Mouse (Mus musculus) limb, embryonic 12.5 days (tissue): ENCODE measurements around the gene Col23a1. TPM values are rescaled to one million over a fixed set of nuclear protein-coding genes. Genes with fewer than 3 reads are reported as not detected.

Experiments used
- ATAC-seq: fragments of 200-750 bp; cut with Nextera tagmentation; 2 replicates; pipeline ENCODE4 v1.8.0; 2017; ENCODE audit warnings: low read depth, moderate TSS enrichment; ENCODE audit not compliant: insufficient number of reproducible peaks, insufficient read depth, low FRiP score, low TSS enrichment
- H3K27ac ChIP-seq: fragments of 300-500 bp; sonication (generic); 2 replicates; pipeline ENCODE4 v1.5.1; 2016; ENCODE audit warnings: mild to moderate bottlenecking, moderate library complexity
- H3K27me3 ChIP-seq: fragments of 300-500 bp; sonication (generic); 2 replicates; pipeline ENCODE4 v1.6.1; 2016; ENCODE audit warnings: mild to moderate bottlenecking, moderate library complexity
- H3K36me3 ChIP-seq: fragments of 300-500 bp; sonication (generic); 2 replicates; pipeline ENCODE4 v1.6.1; 2016; ENCODE audit warnings: mild to moderate bottlenecking, moderate library complexity
- H3K4me1 ChIP-seq: fragments of 300-500 bp; sonication (generic); replicated peaks from 2 replicates; pipeline ENCODE4 v1.6.1; 2016
- H3K4me2 ChIP-seq: fragments of 300-500 bp; sonication (generic); 2 replicates; pipeline ENCODE4 v1.6.1; 2016; ENCODE audit warnings: mild to moderate bottlenecking, moderate library complexity
- H3K4me3 ChIP-seq: fragments of 300-500 bp; sonication (generic); replicated peaks from 2 replicates; pipeline ENCODE4 v1.5.1; 2016; ENCODE audit warnings: mild to moderate bottlenecking
- H3K9ac ChIP-seq: fragments of 300-500 bp; sonication (generic); replicated peaks from 2 replicates; pipeline ENCODE4 v1.6.1; 2016; ENCODE audit warnings: mild to moderate bottlenecking, moderate library complexity
- H3K9me3 ChIP-seq: fragments of 300-500 bp; sonication (generic); 2 replicates; pipeline ENCODE4 v1.6.1; 2016; ENCODE audit warnings: mild to moderate bottlenecking, moderate library complexity
- WGBS: fragments of 180-500 bp; shearing (Covaris S2); methylation state at CpG from one replicate; pipeline ENCODE4 v1.1.7; 2016; 5-methylcytosine and 5-hydroxymethylcytosine counted together
- polyA plus RNA-seq: library from polyadenylated mRNA; unstranded; fragments of >200 nt; fragmentation: Nextera tagmentation; extraction: Ambion mirVana; gene quantifications from 2 replicates; pipeline ENCODE4 v1.2.1, GENCODE M21; 2016

Gene Col23a1
- polyA plus RNA-seq, 1 experiment from 2014 or later: 29.4 TPM

GRCm38 (mm10) chr11:51390521-51390920 is 100.8 kb downstream of the Col23a1 start:
- peak overlapping the region; percentile 86 for H3K27ac ChIP-seq

GRCm38 (mm10) chr11:51391548-51391947 is 101.8 kb downstream of the Col23a1 start:
- Histone ChIP-seq H3K9me3 (no peaks in the 10 kb centered on the region), H3K4me3 (no peak overlapping the region), H3K4me1 (peaks cover 61% of the 10 kb centered on the region), H3K4me2 (no peak overlapping the region), H3K9ac (no peak overlapping the region), H3K27me3 (no peaks in the 10 kb centered on the region), H3K36me3 (no peaks in the 10 kb centered on the region), H3K27ac (peak overlapping the region; percentile 86)
- WGBS: 75% methylated on average over 4 of the region's 4 CpGs
- ATAC-seq: no peak

More at GRCm38 (mm10) chr11:51390521-51390920, 100.8 kb downstream of the Col23a1 start:
- Histone ChIP-seq H3K4me3 (no peak overlapping the region), H3K9me3 (no peaks in the 10 kb centered on the region), H3K27me3 (no peaks in the 10 kb centered on the region), H3K9ac (no peak overlapping the region), H3K4me2 (peak overlapping the region; percentile 38; the same call in 1 of the 2 replicates), H3K36me3 (no peaks in the 10 kb centered on the region), H3K4me1 (peaks cover 59% of the 10 kb centered on the region)
- ATAC-seq: no peak
- 10% methylated on average over 3 of the region's 3 CpGs for WGBS

- H3K9me3 ChIP-seq: no peaks in the 10 kb centered on the region
- H3K4me3 ChIP-seq: no peak overlapping the region
- peaks cover 58% of the 10 kb centered on the region for H3K4me1 ChIP-seq
- peak overlapping the region; percentile 57; the same call in 1 of the 2 replicates for H3K27ac ChIP-seq
- no peaks in the 10 kb centered on the region for H3K36me3 ChIP-seq
- no peak for ATAC-seq
- WGBS: 16% methylated on average over 9 of the region's 9 CpGs
- no peak overlapping the region for H3K9ac ChIP-seq
- H3K4me2 ChIP-seq: no peak overlapping the region; the same call in 1 of the 2 replicates
- no peaks in the 10 kb centered on the region for H3K27me3 ChIP-seq
These were observed 104.7 kb downstream of the Col23a1 start for GRCm38 (mm10) chr11:51394301-51394865.

GRCm38 (mm10) chr11:51396451-51396850 is 106.7 kb downstream of the Col23a1 start:
- no peaks in the 10 kb centered on the region for H3K9me3 ChIP-seq
- no peaks in the 10 kb centered on the region for H3K36me3 ChIP-seq
- H3K27ac ChIP-seq: no peak overlapping the region
- peaks cover 38% of the 10 kb centered on the region for H3K4me1 ChIP-seq
- no peak for ATAC-seq
- H3K9ac ChIP-seq: no peak overlapping the region
- 85% methylated on average over 2 of the region's 2 CpGs for WGBS
- H3K27me3 ChIP-seq: no peaks in the 10 kb centered on the region
- H3K4me2 ChIP-seq: no peak overlapping the region
- no peak overlapping the region for H3K4me3 ChIP-seq

GRCm38 (mm10) chr11:51398084-51398483 is 108.4 kb downstream of the Col23a1 start:
- Histone ChIP-seq H3K36me3 (no peaks in the 10 kb centered on the region), H3K9ac (no peak overlapping the region), H3K27ac (no peak overlapping the region), H3K4me1 (peaks cover 25% of the 10 kb centered on the region), H3K27me3 (no peaks in the 10 kb centered on the region), H3K9me3 (no peaks in the 10 kb centered on the region), H3K4me2 (no peak overlapping the region), H3K4me3 (no peak overlapping the region)
- WGBS: 90% methylated on average over 5 of the region's 5 CpGs
- ATAC-seq: no peak

- H3K36me3 ChIP-seq: no peaks in the 10 kb centered on the region
- no peak overlapping the region for H3K27ac ChIP-seq
- no peaks in the 10 kb centered on the region for H3K27me3 ChIP-seq
- no peak for ATAC-seq
- H3K4me1 ChIP-seq: peaks cover 9% of the 10 kb centered on the region; the same call in 1 of the 2 replicates
- H3K9ac ChIP-seq: no peak overlapping the region
- 88% methylated on average over 11 of the region's 11 CpGs for WGBS
- no peaks in the 10 kb centered on the region for H3K9me3 ChIP-seq
- H3K4me2 ChIP-seq: no peak overlapping the region
- H3K4me3 ChIP-seq: no peak overlapping the region
These were observed 110.6 kb downstream of the Col23a1 start for GRCm38 (mm10) chr11:51400356-51400755.

GRCm38 (mm10) chr11:51401481-51402128 is 111.9 kb downstream of the Col23a1 start:
- no peak overlapping the region for H3K27ac ChIP-seq
- H3K4me1 ChIP-seq: peaks cover 11% of the 10 kb centered on the region
- H3K9me3 ChIP-seq: no peaks in the 10 kb centered on the region
- H3K9ac ChIP-seq: no peak overlapping the region
- WGBS: 72% methylated on average over 10 of the region's 10 CpGs
- H3K36me3 ChIP-seq: no peaks in the 10 kb centered on the region
- no peak for ATAC-seq
- no peak overlapping the region for H3K4me2 ChIP-seq
- no peaks in the 10 kb centered on the region for H3K27me3 ChIP-seq
- no peak overlapping the region for H3K4me3 ChIP-seq

- no peaks in the 10 kb centered on the region for H3K36me3 ChIP-seq
- H3K27me3 ChIP-seq: no peaks in the 10 kb centered on the region
- no peak for ATAC-seq
- no peaks in the 10 kb centered on the region for H3K9me3 ChIP-seq
- H3K27ac ChIP-seq: no peak overlapping the region
- peaks cover 13% of the 10 kb centered on the region for H3K4me1 ChIP-seq
- H3K4me3 ChIP-seq: no peak overlapping the region
- WGBS: 88% methylated on average over 2 of the region's 2 CpGs
- H3K4me2 ChIP-seq: no peak overlapping the region
- H3K9ac ChIP-seq: no peak overlapping the region
These were observed 114.2 kb downstream of the Col23a1 start for GRCm38 (mm10) chr11:51403886-51404285.

- ATAC-seq: no peak
- Histone ChIP-seq H3K4me1 (peaks cover 13% of the 10 kb centered on the region), H3K27ac (no peak overlapping the region), H3K27me3 (no peaks in the 10 kb centered on the region), H3K9ac (no peak overlapping the region), H3K36me3 (no peaks in the 10 kb centered on the region), H3K4me3 (no peak overlapping the region), H3K4me2 (no peak overlapping the region), H3K9me3 (no peaks in the 10 kb centered on the region)
- 90% methylated on average over 5 of the region's 5 CpGs for WGBS
These were observed 115.2 kb downstream of the Col23a1 start for GRCm38 (mm10) chr11:51404865-51405440.

- no peak for ATAC-seq
- WGBS: 32% methylated on average over 8 of the region's 8 CpGs
- no peaks in the 10 kb centered on the region for H3K9me3 ChIP-seq
- H3K4me2 ChIP-seq: no peak overlapping the region
- H3K36me3 ChIP-seq: no peaks in the 10 kb centered on the region
- peaks cover 27% of the 10 kb centered on the region for H3K4me1 ChIP-seq
- no peak overlapping the region for H3K4me3 ChIP-seq
- no peaks in the 10 kb centered on the region for H3K27me3 ChIP-seq
- H3K9ac ChIP-seq: no peak overlapping the region
- peak overlapping the region; percentile 50; the same call in 1 of the 2 replicates for H3K27ac ChIP-seq
These were observed 116.8 kb downstream of the Col23a1 start for GRCm38 (mm10) chr11:51406531-51406930.

GRCm38 (mm10) chr11:51407351-51407750 is 117.6 kb downstream of the Col23a1 start:
- no peaks in the 10 kb centered on the region for H3K27me3 ChIP-seq
- 80% methylated on average over 8 of the region's 8 CpGs for WGBS
- no peaks in the 10 kb centered on the region for H3K36me3 ChIP-seq
- H3K9ac ChIP-seq: no peak overlapping the region
- peak overlapping the region; percentile 50; the same call in 1 of the 2 replicates for H3K27ac ChIP-seq
- no peaks in the 10 kb centered on the region for H3K9me3 ChIP-seq
- H3K4me2 ChIP-seq: no peak overlapping the region
- H3K4me3 ChIP-seq: no peak overlapping the region
- ATAC-seq: no peak
- peaks cover 27% of the 10 kb centered on the region for H3K4me1 ChIP-seq
